Mouse (Mus musculus): ENCODE data around the gene Gcn1l1.

GRCm38 (mm10) chr5:115613332-115613731 lies 48.3 kb downstream of the Gcn1l1 start:
- TF ChIP-seq GATA1 (IDR thresholded peaks at IDR 0.05; ENCODE audit: low read length): no peak
- TF ChIP-seq TAL1 (IDR thresholded peaks at IDR 0.05; ENCODE audit: low read length): no peak

All from erythroblast, embryonic 14.5 days (primary cell).